Mouse (Mus musculus): ENCODE results near the gene Defb3. TPM values are rescaled to one million over a fixed set of nuclear protein-coding genes. Genes with fewer than 3 reads are reported as not detected.
"Not testable (repeated sequence)": the region's sequence is repeated elsewhere in the genome, so short reads cannot be mapped to it uniquely, and the experiment has no call there.

Defb3 gene
- not detected in 2 replicates for polyA plus RNA-seq (2016; fragmentation: Nextera tagmentation; extraction: Ambion mirVana)

GRCm38 (mm10) chr8:19293060-19293459 lies at the start of gene Defb3:
Gene Defb3, plus strand, starts transcription at chr8:19293360.
- H3K4me3 ChIP-seq; H3K36me3 ChIP-seq; H3K27ac ChIP-seq; H3K4me1 ChIP-seq; H3K27me3 ChIP-seq; H3K9ac ChIP-seq; ATAC-seq (ENCODE audit: low FRiP score); H3K4me2 ChIP-seq (replicated peaks); H3K9me3 ChIP-seq (replicated peaks): not testable (repeated sequence)
- WGBS, result 52% methylated on average over 2 of the region's 2 CpGs

DNA sequence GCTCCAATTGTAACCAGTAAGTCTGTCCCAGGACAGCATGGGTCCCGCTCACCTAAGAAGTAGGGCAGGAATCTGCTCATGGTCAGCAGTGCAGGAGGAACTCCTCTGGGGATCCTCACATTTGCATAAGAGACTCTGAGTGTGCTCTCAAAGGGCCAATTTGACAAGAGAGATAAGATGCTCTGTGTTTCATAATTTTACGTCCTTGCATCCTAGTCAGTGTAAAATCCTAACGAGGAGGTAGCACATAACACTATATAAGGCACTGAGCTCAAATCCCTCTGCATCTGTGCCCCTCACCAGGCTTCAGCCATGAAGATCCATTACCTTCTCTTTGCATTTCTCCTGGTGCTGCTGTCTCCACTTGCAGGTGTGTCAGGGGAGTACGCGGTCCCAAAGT lies 45.9 kb upstream of the Defb3 start, which contains the start of gene Defb5:
Defb5 (plus strand) TSS at position 301 of the 400 bp plus-strand sequence.
- Histone ChIP-seq H3K4me3 (no peak within 1 kb of the TSS), H3K9ac (no peak within 1 kb of the TSS), H3K36me3 (no peaks in the 10 kb centered on the region), H3K4me1 (no peaks in the 10 kb centered on the region), H3K9me3 (replicated peaks) (peaks cover 10% of the 10 kb centered on the region; the same call in 1 of the 2 replicates), H3K4me2 (replicated peaks) (no peak within 1 kb of the TSS), H3K27ac (no peak within 1 kb of the TSS), H3K27me3 (no peaks in the 10 kb centered on the region)
- WGBS, result 95% methylated on average over 5 of the region's 5 CpGs
- no peak for ATAC-seq (ENCODE audit: low FRiP score)

DNA sequence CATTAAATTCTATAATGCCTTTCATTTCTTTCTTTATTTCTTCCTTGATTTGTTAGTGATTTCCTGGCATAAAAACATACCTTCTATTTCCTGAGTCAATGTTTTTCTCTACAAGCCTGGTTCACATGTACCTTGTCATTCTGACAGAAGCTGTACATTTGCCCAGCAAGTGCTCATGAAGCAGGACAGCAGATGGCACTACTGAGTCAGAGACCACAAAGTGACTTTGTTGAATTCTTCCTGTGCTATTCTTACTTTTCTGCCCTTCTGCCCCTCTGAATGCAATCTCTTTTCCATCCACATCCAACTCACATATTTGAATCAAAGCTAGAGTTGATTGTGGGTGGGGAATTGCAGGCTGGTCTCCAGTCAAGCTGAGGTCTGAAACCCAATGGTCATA lies 35.0 kb upstream of the Defb3 start:
- no peak for ATAC-seq (ENCODE audit: low FRiP score)
- Histone ChIP-seq H3K36me3 (no peaks in the 10 kb centered on the region), H3K9ac (no peak overlapping the region), H3K4me2 (replicated peaks) (no peak overlapping the region), H3K27me3 (no peaks in the 10 kb centered on the region), H3K4me3 (no peak overlapping the region), H3K9me3 (replicated peaks) (0 out of 2 replicates have a peak, but pooled peaks cover 4% of the 10 kb centered on the region), H3K4me1 (no peaks in the 10 kb centered on the region), H3K27ac (no peak overlapping the region)

- Histone ChIP-seq H3K4me3 (no peak overlapping the region), H3K9me3 (replicated peaks) (0 out of 2 replicates have a peak, but pooled peaks cover 4% of the 10 kb centered on the region), H3K27ac (no peak overlapping the region), H3K36me3 (no peaks in the 10 kb centered on the region), H3K27me3 (no peaks in the 10 kb centered on the region), H3K4me2 (replicated peaks) (no peak overlapping the region), H3K4me1 (no peaks in the 10 kb centered on the region), H3K9ac (no peak overlapping the region)
- 44% methylated on average over 3 of the region's 3 CpGs for WGBS
- no peak for ATAC-seq (ENCODE audit: low FRiP score)
Observed at GRCm38 (mm10) chr8:19259667-19260066, 33.5 kb upstream of the Defb3 start.

- not testable (repeated sequence) for H3K4me1 ChIP-seq; H3K9me3 ChIP-seq (replicated peaks); ATAC-seq (ENCODE audit: low FRiP score); H3K4me2 ChIP-seq (replicated peaks); H3K27me3 ChIP-seq; H3K4me3 ChIP-seq; H3K9ac ChIP-seq; H3K36me3 ChIP-seq; H3K27ac ChIP-seq
- 61% methylated on average over 3 of the region's 3 CpGs for WGBS
Observed at GRCm38 (mm10) chr8:19298361-19298760, 5.2 kb downstream of the Defb3 start.

- H3K4me2 ChIP-seq (replicated peaks), result no peak overlapping the region
- no peaks in the 10 kb centered on the region for H3K36me3 ChIP-seq
- no peak overlapping the region for H3K9ac ChIP-seq
- H3K27me3 ChIP-seq, result no peaks in the 10 kb centered on the region
- H3K27ac ChIP-seq, result no peak overlapping the region
- no peak overlapping the region for H3K4me3 ChIP-seq
- H3K9me3 ChIP-seq (replicated peaks), result no peaks in the 10 kb centered on the region; the same call in 1 of the 2 replicates
- H3K4me1 ChIP-seq, result no peaks in the 10 kb centered on the region
- 7% methylated on average over 3 of the region's 3 CpGs for WGBS
- no peak for ATAC-seq (ENCODE audit: low FRiP score)
Observed at GRCm38 (mm10) chr8:19331836-19332235, 38.7 kb downstream of the Defb3 start.

Other genes starting within 250 kb of the Defb3 start
- not detected in 2 replicates for gene Defb39, start 228.6 kb upstream of the Defb3 start, polyA plus RNA-seq (2016; fragmentation: Nextera tagmentation; extraction: Ambion mirVana)
- not detected in 2 replicates for gene Defb12, start 178.5 kb upstream of the Defb3 start, polyA plus RNA-seq (2016; fragmentation: Nextera tagmentation; extraction: Ambion mirVana)
- not detected in 2 replicates for gene Defb34, start 169.6 kb upstream of the Defb3 start, polyA plus RNA-seq (2016; fragmentation: Nextera tagmentation; extraction: Ambion mirVana)
- not detected in 2 replicates for gene Gm45826, start 152.6 kb upstream of the Defb3 start, polyA plus RNA-seq (2016; fragmentation: Nextera tagmentation; extraction: Ambion mirVana)
- not detected in 2 replicates for gene Defb14, start 99.0 kb upstream of the Defb3 start, polyA plus RNA-seq (2016; fragmentation: Nextera tagmentation; extraction: Ambion mirVana)
- gene Defb4, start 94.7 kb upstream of the Defb3 start, polyA plus RNA-seq (2016; fragmentation: Nextera tagmentation; extraction: Ambion mirVana), result not detected in 2 replicates
- not detected in 2 replicates for gene Defb6, start 67.9 kb upstream of the Defb3 start, polyA plus RNA-seq (2016; fragmentation: Nextera tagmentation; extraction: Ambion mirVana)
- not detected in 2 replicates for gene Defb46, start 53.4 kb upstream of the Defb3 start, polyA plus RNA-seq (2016; fragmentation: Nextera tagmentation; extraction: Ambion mirVana)
- gene Defb5, start 45.8 kb upstream of the Defb3 start, polyA plus RNA-seq (2016; fragmentation: Nextera tagmentation; extraction: Ambion mirVana), result not detected in 2 replicates
- gene Defb8, start 154.2 kb downstream of the Defb3 start, polyA plus RNA-seq (2016; fragmentation: Nextera tagmentation; extraction: Ambion mirVana), result not detected in 2 replicates
- not detected in 2 replicates for gene Defb7, start 201.7 kb downstream of the Defb3 start, polyA plus RNA-seq (2016; fragmentation: Nextera tagmentation; extraction: Ambion mirVana)